Mouse (Mus musculus): Measurements from ENCODE around the gene Plekhm3.
A peak's percentile ranks its signal among the peaks of the same experiment; 100 is the strongest.

Plekhm3 gene

GRCm38 (mm10) chr1:64875156-64875555, 81.5 kb downstream of the Plekhm3 start:
- DNase-seq = no peak

DNA sequence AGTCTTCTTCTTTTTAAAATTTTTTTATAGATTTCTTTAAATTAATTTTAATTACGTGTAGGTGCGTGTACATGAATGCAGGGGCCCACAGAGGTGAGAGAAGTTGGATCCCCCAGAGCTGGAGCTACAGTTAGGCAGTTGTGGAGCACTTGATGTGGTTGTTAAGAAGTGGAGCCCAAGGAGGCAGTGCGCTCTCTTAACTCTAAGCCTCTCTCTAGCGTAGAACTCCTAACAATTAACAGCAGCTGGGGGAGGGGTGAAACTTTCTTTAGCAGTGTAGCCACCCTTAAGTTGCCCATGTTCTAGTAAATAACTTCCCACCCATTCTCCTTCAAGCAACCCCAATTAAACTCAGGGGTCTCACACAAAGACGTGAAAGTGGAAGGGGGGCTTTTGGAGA, 84.7 kb downstream of the Plekhm3 start:
- no peak for DNase-seq

DNA sequence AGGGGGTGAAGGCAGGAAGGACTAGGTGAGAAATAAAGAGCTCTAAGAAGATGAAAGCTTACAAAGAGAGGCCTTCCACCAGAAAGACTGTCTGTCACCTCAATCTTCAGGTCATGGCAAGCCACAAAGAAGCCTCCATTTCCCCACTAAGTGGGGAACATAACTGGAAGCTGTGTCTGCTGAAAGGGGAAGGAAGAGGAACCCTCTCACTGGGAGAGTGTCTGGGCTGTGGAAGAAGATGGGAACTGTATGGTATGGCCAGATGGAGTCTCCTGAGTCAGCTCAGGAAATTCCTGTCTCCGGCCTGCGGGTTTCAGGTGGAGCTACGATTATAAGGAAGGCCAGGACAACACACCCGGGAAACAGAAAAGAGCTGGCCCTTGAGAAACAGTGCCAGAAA, 88.9 kb downstream of the Plekhm3 start:
- DNase-seq = no peak

DNA sequence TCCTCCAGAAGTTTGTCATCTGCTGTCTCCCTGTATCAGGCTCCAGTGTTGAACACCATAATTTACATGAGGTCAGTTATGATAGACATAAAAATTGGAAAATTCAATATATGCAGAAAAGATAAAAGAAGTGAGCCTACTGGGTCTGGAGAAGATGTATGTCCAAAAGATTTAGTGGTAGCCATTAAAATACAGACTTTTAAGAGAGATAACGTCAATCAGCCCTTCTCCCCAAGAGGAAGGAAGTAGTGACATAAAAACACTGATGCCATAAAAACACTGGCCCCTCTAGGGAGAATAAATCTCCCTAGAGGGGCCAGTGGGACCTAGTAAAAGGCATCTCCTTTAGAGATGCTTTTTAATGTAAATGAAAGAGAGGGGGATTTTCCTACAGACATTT, 90.5 kb downstream of the Plekhm3 start:
- DNase-seq = no peak

DNA sequence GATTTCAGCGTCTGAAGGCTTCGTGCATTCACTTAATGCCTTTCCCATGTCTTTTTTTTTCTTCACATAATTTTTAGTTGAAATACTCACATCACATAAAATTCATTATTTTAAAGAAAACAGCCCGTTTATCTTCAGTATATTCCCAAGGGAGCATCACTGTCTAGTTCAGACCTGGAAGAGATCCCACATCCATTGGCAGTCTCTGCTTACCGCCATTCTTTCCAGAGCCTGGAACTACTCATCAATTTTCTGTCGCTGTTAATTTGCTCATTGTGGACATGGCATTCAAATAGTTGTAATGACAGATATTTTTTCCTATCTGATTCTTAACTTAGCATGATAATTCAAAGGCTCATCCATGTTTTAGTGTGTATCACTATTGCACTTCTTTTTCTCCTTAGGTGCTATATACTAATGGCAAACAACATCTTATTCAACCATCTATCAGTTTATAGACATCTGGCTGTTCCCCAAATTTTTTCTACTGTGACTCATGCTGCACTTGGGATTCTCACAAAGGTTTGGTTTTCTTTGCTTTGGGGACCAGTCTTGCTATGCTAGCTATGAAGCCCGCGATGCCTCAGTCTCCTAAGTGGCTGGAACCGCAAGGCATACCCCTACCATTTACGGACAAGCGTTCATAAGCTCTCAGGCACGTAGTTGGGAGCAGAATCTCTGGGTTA, 96.2 kb downstream of the Plekhm3 start:
- no peak for DNase-seq

DNA sequence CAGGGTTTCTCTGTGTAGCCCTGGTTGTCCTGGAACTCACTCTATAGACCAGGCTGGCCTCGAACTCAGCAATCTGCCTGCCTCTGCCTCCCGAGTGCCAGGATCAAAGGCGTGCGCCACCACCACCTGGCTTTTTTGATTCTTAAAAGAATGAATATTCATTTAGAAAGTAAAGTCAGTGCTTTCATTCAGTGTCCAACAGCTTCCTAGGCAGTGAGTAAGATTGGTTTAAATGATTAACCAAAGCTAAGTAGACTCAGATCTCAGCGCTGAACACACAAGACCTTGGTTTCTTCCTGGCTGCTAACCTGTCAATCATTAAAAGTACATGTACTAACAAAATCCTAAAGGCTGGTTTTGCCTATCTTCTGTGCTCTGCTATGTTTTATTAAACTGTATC, 96.8 kb downstream of the Plekhm3 start:
- DNase-seq = peak; percentile 81

DNA sequence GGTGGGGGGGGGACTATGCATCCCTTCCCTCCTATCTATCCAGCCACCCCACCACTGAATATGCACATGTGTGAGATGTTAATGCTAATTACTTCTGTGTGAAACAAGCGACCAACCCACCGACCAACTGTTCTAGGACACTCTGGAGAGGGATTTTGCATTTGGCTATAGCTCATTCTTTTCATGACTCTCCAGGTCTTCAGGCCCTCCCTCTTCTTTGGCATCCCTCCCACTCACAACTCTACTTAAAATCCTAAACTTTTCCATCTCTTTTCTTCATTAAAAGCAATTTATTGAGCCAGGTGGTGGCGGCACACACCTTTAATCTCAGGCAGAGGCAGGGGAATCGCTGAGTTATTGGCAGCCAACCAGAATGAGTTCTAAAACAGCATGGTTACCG, 101.8 kb downstream of the Plekhm3 start:
- no peak for DNase-seq

- DNase-seq = peak; percentile 15
Measured at GRCm38 (mm10) chr1:64853738-64854730, 102.6 kb downstream of the Plekhm3 start.

GRCm38 (mm10) chr1:64853244-64853643, 103.4 kb downstream of the Plekhm3 start:
- no peak for DNase-seq

DNA sequence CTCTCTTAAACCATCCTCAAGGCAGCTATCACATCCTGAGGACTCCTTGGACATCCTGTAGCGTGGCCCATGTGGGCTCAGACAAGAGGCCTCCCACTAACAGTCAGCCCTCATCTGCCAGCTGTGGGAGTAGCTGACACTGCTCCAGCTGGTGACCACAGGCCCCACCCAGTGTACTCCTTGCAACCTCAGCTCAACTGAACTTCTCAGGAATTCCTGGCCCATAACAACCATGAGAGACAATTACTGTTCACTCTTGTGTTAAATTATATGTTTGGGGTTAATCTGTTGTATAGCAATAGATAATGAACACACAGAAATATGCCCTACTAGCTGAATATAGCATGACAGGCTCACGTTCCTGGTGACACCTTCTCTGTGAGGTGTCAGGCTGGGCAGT, 104.4 kb downstream of the Plekhm3 start:
- no peak for DNase-seq

DNA sequence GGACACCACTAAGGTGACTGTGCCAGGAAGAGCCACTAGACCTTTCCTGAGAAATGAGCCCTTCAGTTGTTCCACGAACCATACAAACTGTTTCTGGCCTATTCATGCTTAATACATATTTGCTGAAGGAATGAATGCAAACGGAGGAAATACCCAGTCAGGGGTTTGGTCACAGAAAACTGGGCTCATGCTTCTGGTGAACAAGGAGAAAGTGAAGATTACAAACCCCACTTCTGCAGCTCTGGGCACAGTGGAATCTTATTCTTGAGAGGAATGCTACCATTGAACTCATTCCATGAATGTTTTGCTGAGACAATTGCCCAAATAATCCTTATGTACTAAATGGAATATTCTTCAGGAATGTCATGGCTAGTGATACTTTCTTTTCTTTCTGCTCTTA, 106.3 kb downstream of the Plekhm3 start:
- DNase-seq = no peak

GRCm38 (mm10) chr1:64848996-64849395, 107.6 kb downstream of the Plekhm3 start:
- DNase-seq = no peak

DNA sequence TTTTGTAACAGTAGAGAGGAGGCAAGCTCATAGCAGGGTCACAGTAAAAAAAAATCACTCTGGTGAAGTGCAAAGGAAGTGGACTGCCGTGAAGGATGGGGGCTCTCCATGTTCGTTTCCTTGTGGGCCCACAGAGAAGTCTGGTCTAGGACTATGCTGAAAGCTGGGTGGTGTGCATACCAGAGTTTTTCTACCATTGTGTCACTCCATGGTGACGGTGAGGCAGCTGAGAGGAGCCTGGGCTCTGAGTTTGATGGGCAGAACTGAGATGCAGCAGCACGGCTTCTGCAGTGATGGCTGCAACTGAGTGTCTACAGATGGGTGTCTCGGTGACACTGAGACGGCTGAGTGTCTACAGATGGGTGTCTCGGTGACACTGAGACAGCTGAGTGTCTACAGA, 108.5 kb downstream of the Plekhm3 start:
- DNase-seq = no peak

- DNase-seq = no peak
Measured at GRCm38 (mm10) chr1:64847565-64847964, 109.1 kb downstream of the Plekhm3 start.

GRCm38 (mm10) chr1:64844978-64845377, 111.6 kb downstream of the Plekhm3 start:
- no peak for DNase-seq

GRCm38 (mm10) chr1:64843900-64844616, 112.6 kb downstream of the Plekhm3 start:
- no peak for DNase-seq

GRCm38 (mm10) chr1:64840930-64841329, 115.7 kb downstream of the Plekhm3 start:
- DNase-seq = no peak

- no peak for DNase-seq
Measured at GRCm38 (mm10) chr1:64836584-64836983, 120.0 kb downstream of the Plekhm3 start.

DNA sequence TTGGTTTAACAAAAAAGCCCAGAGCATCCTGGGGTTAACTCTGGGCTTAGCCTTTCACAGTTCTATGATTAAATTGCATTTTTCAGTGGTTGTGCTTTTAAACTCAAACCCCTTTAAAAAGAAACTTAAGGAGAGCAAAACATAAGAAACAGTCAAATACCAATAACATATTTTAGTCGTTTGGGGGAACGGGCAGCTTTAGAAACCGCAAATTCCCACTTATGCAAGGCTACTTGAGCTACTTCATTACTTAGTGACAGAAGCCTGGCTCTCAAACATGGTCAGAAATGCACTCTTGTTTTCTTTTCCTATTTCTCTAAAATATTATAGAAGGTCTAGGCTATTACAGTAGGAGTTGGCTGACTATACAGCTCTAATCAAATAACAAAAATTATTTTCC, 120.5 kb downstream of the Plekhm3 start:
- no peak for DNase-seq

DNA sequence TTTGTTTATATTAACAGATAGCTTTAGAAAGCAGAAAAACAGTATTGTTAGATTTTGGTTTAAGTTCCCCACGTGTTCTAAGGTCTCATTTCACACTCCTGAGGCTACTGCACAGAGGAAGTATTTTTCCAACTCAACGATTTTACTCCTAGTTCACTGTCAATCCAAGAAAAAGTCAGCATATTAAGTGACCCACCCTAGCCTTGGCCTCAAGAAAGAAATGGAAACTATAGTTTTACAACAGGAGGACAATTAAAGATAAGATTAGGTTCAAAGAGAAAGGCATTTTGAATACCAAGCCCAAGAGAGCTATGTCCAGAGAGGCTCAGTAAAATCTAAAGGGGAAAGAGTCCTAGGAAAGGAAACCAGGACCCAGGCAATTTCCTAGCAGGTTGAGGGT, 125.1 kb downstream of the Plekhm3 start:
- DNase-seq = no peak

DNA sequence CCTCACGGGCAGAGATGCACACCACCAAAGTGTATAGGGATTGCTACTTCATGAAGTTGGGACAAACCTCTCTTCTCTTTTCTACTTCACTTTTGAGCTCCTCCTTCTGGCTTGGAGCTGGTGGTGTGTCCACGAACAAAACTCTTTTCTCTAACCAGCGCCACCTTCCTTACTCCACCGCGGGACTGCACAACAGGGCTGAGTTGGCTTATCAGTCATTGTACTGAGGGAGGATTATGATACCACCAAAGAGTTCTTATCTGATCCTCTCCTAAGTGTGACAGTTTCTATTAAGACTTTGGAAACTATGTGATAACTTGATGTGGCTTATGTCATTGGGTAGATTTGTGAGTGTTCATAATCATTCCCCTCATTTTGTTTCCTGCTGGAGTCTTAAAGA, 129.2 kb downstream of the Plekhm3 start:
- DNase-seq = no peak

DNA sequence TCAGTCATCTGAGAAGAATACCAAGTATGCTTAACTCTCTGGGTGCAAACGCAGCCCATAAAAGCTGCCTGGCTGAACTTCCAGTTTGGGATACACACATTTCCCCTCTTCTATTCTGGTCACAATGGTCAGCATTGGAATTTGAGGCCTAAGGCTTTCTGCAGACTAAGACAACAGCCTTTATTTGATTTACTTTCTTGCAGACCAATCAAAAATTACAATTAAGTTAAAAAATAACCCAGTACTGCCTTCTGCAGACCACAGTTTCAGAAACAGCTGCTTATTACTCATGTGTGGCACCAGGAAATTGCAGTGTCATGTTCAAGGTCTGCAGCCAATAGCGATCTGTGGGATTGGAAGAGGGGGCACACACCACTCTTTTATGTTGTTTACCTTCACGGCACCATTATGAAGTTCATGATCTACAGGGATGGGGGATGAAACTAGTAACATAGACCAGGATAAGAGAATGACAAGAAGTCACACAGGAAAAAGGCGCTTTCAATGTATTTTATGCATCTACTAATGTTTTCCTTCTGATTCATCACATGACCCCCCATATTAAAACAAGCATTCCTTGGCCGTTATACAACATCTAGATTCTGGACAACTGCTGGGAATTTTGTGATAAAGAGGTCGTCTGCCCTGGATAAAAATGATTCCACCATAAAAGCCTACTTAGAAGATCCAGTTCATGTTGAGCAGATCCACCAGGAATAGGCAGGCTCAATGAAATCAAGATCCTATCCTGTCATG, 130.1 kb downstream of the Plekhm3 start:
- DNase-seq = peak; percentile 58

- DNase-seq = no peak
Measured at GRCm38 (mm10) chr1:64823564-64823963, 133.1 kb downstream of the Plekhm3 start.
